ENCODE assay signal across 6 mouse cellular contexts in the genomic region with DNA sequence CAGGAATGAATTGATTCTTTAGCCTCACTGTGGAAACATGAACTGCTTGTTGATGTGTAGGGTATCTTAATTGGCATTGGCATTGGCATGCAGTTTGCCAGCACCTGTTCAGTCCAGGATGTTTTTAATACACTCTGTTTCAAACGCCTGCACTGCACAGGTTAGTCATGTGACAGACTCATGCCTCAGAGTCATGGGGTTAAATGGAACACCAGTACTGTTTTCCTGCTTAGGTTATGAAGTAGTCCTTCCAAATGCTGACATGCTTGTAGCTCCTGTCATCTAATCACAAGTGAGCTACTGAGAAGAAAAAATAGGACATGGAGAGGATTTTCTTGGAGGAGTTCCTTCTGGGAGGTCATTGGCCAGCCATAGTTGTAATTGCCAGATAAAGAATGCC.
"Had no signal": no experiment of that assay in that cellular context is flagged by ENCODE, and none has a peak within 500 bp of the region (broad histone marks: within the 10 kb centered on the region; RNA-seq: fewer than 3 reads in every experiment).

No protein-coding gene starts in this region.

- DNase-seq: liver, embryonic 13.5 days; liver, postnatal 0 days; lung, postnatal 14 days; right cerebral cortex, adult 18-20 months; right cerebral cortex, postnatal 25 days; thymus, postnatal 4 days had no signal
